Mouse (Mus musculus) lung, adult 2 months (tissue): ENCODE data around the gene Zfp358.

Experiments
- CTCF ChIP-seq: fragments of 200-500 bp; IDR thresholded peaks from 2 replicates; pipeline ENCODE4 v1.5.1; 2011; ENCODE audit warnings: mild to moderate bottlenecking, low read length, control low read depth; ENCODE audit not compliant: insufficient read depth
- POLR2A ChIP-seq: fragments of 200-500 bp; IDR thresholded peaks from 2 replicates; pipeline ENCODE4 v1.6.1; 2011; ENCODE audit warnings: low read depth, mild to moderate bottlenecking, control low read depth, low read length, borderline replicate concordance; ENCODE audit errors: extremely low read depth

DNA sequence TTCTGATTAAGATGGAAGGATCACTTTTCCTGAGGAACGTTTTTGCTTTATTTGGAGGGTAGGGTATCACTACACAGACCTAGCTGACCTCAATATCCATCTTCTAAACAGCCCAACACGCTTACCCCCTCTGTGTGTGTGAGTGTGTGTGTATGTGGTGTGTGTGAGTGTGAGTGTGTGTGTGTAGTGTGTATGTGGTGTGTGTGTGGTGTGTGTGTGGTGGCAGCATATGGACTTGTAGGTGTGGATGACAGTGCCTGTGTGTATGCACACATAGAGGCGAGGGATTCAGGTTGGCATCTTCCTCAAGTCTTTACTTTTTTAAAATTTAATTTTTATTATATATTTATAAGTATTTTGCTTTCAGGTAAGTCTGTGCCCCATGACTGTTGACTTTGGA is 5.6 kb downstream of the Zfp358 start:
- no peak for TF ChIP-seq POLR2A
- TF ChIP-seq CTCF = no peak
